Mouse (Mus musculus) heart, adult 2 months (tissue): ENCODE results near the gene Polr3gl. TPM values are rescaled to one million over a fixed set of nuclear protein-coding genes. Genes with fewer than 3 reads are reported as not detected.
A peak's percentile ranks its signal among the peaks of the same experiment; 100 is the strongest.

ENCODE experiments used
- DNase-seq, 2 experiments: peaks; one replicate each; pipeline ENCODE4 v3.0.0; 2021
- H3K27ac ChIP-seq: fragments of 200-600 bp; 2 replicates; pipeline ENCODE4 v1.8.1; 2022
- H3K27me3 ChIP-seq: fragments of 200-500 bp; 2 replicates; pipeline ENCODE4 v1.6.1; 2012; ENCODE audit warnings: mild to moderate bottlenecking, low read length, inconsistent platforms, mixed read lengths; ENCODE audit not compliant: control insufficient read depth, insufficient read depth
- H3K36me3 ChIP-seq: fragments of 200-500 bp; 2 replicates; pipeline ENCODE4 v1.6.1; 2012; ENCODE audit warnings: low read length, inconsistent platforms; ENCODE audit not compliant: control insufficient read depth, insufficient read depth
- H3K4me1 ChIP-seq: fragments of 200-500 bp; 2 replicates; pipeline ENCODE4 v1.6.1; 2011; ENCODE audit warnings: low read length; ENCODE audit not compliant: control insufficient read depth, insufficient read depth
- H3K4me3 ChIP-seq: fragments of 200-600 bp; 2 replicates; pipeline ENCODE4 v1.8.1; 2022
- H3K79me2 ChIP-seq: fragments of 200-500 bp; replicated peaks from 2 replicates; pipeline ENCODE4 v1.6.1; 2012; ENCODE audit warnings: mild to moderate bottlenecking, inconsistent platforms, low read length, moderate library complexity, mixed read lengths; ENCODE audit not compliant: control insufficient read depth, insufficient read depth
- H3K9ac ChIP-seq: fragments of 200-500 bp; 2 replicates; pipeline ENCODE4 v1.6.1; 2012; ENCODE audit warnings: low read depth, mild to moderate bottlenecking, control low read depth, inconsistent platforms, low read length, mixed read lengths
- CTCF ChIP-seq: fragments of 200-600 bp; IDR thresholded peaks from 2 replicates; pipeline ENCODE4 v1.8.1; 2022; ENCODE audit warnings: antibody characterized with exemption, mild to moderate bottlenecking, moderate library complexity
- EP300 ChIP-seq: fragments of 200-500 bp; IDR thresholded peaks from 2 replicates; pipeline ENCODE4 v1.6.1; 2011; ENCODE audit warnings: low read depth, low read length, control low read depth; ENCODE audit not compliant: insufficient read depth
- POLR2A ChIP-seq: fragments of 200-500 bp; IDR thresholded peaks from 2 replicates; pipeline ENCODE4 v1.6.1; 2011; ENCODE audit warnings: mild to moderate bottlenecking, low read depth, low read length, control low read depth; ENCODE audit not compliant: insufficient read depth
- WGBS: fragments of 180-500 bp; shearing (Covaris S2); methylation state at CpG from one replicate; pipeline ENCODE4 v1.1.7; 2018; 5-methylcytosine and 5-hydroxymethylcytosine counted together
- intact Hi-C: fragments of 180-260 bp; cut with DNase I; formaldehyde crosslinking; loops from one replicate; pipeline ENCODE4 v1.15.1; 2025
- long read RNA-seq: library from polyadenylated mRNA; stranded (forward); transcript quantifications from one replicate; pipeline ENCODE4 v2.0.0, GENCODE M21; 2021
- polyA plus RNA-seq: library from polyadenylated mRNA; depleted of rRNA; stranded (reverse); fragments of >200 nt; gene quantifications from 2 replicates; pipeline ENCODE4 v1.2.3, GENCODE M21; 2012; rRNA removed
- total RNA-seq, 2 experiments: library from RNA; stranded (reverse); gene quantifications; 2 replicates each; pipeline ENCODE4 v1.2.3; 2021

The Polr3gl gene
- total RNA-seq (10 to 100 TPM; 24.3 to 35.0 TPM), polyA plus RNA-seq (20.1 and 21.9 TPM in 2 replicates)
- long read RNA-seq, transcript Polr3gl-201 (8 exons, 1,427 nt) = major isoform, 21 of 26 reads
- long read RNA-seq, partial matches to known transcripts = 1 of 26 reads
- long read RNA-seq, other reads (novel, unspliced or antisense) = 2 of 26 reads

DNA sequence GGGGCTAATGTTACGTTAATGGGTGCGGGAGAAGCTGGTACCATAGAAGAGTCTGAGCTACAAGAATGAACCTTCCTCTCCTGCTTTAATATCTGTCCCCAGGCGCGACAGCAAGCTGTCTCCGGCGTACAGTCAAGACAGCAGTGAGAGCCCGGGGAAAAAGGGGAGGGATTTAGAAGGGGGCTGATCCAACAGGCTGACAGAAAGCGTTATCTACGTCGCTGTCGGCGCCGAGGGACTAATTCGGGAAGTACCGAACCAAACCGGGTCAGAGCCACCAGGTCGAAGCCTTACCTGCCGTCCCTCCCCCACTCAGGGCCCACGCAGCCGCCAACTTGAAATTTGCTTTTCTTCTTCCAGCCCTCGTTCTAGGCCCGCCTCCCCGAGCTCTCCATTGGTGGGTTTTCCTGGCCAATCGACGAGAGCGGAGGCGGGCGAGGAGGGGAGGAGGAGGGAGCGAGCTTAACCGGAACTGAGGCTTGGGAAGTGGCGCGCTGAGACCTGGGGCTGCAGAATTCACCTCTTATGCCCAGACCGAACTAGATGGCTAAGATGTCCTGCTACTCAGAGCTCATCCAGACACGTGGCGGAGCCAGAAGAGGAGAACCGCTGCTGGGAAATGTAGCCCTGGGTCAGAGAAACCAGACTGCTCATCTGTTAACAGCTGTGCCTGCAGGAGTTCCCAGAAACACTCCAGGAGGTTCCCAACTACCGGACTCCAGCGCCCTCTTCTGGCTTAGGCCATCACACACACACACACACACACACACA lies at the start of gene Polr3gl:
TSS of gene Polr3gl (minus strand) at position 392 of the 771 bp plus-strand sequence.
- intact Hi-C loops = loop anchor here (2.0 to 5.0 kb wide), 2 partner anchors 37 to 92 kb away; no protein-coding TSS in a partner anchor
- WGBS = 1% methylated on average over 38 of the region's 38 CpGs
- TF ChIP-seq EP300 (peak; percentile 62; the same call in 1 of the 2 replicates), POLR2A (peak; percentile 84), CTCF (0 out of 2 replicates have a peak, but pooled peaks have one; percentile 4)

GRCm38 (mm10) chr3:96639219-96639618 lies 45.2 kb upstream of the Polr3gl start:
- Histone ChIP-seq H3K4me3 (no peak overlapping the region), H3K9ac (no peak overlapping the region), H3K27me3 (no peaks in the 10 kb centered on the region), H3K36me3 (no peaks in the 10 kb centered on the region), H3K79me2 (peaks cover 1% of the 10 kb centered on the region), H3K4me1 (peaks cover 6% of the 10 kb centered on the region), H3K27ac (no peak overlapping the region)
- DNase-seq = peak; percentile 61 to 77
- TF ChIP-seq EP300 (peak; percentile 60; the same call in 1 of the 2 replicates), POLR2A (no peak), CTCF (peak; percentile 95)
- intact Hi-C loops = loop anchor here (1.0 kb wide), 2 partner anchors 59 to 92 kb away; no protein-coding TSS in a partner anchor
- 85% methylated on average over 1 of the region's 1 CpGs for WGBS

More for the DNA sequence above, at the start of gene Polr3gl:
- peaks cover 8% of the 10 kb centered on the region for H3K4me1 ChIP-seq
- peak within 1 kb of the TSS; percentile 69 for H3K4me3 ChIP-seq
- DNase-seq = peak; percentile 95 to 96
- peak within 1 kb of the TSS; percentile 91 for H3K27ac ChIP-seq
- H3K27me3 ChIP-seq = no peaks in the 10 kb centered on the region
- peak within 1 kb of the TSS; percentile 77 for H3K9ac ChIP-seq
- no peaks in the 10 kb centered on the region for H3K36me3 ChIP-seq
- H3K79me2 ChIP-seq = no peaks in the 10 kb centered on the region; the same call in 1 of the 2 replicates

- 61% methylated on average over 11 of the region's 11 CpGs for WGBS
- no peak overlapping the region for H3K27ac ChIP-seq
- DNase-seq = no peak
- peak overlapping the region; percentile 95 for H3K4me3 ChIP-seq
- H3K36me3 ChIP-seq = peaks cover 4% of the 10 kb centered on the region; the same call in 1 of the 2 replicates
- peaks cover 1% of the 10 kb centered on the region for H3K79me2 ChIP-seq
- H3K27me3 ChIP-seq = no peaks in the 10 kb centered on the region
- H3K9ac ChIP-seq = no peak overlapping the region
- no peak for TF ChIP-seq CTCF
- TF ChIP-seq EP300 = no peak
- no peak for TF ChIP-seq POLR2A
- peaks cover 6% of the 10 kb centered on the region for H3K4me1 ChIP-seq
- intact Hi-C loops = no loop called here
Measured at GRCm38 (mm10) chr3:96636448-96636847, 42.5 kb upstream of the Polr3gl start.

DNA sequence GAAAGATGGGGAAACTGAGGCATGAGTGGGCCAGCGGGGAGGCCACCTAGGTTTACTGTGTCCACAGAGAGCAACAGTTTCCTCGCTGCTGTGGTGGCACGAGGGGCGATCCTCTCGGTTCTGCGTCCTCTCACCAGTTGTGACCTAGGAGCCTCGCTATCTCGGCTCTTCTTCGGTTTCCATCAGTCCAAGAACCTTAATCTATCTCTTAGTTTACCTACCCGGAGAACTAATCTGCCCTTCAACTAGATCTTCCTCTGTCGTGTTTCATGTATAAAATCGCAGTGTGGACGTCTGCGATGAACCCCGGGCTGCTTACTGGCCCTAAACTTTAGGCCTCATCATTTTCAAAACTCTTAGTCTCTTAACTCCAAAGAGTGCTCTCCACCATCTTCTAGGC lies 41.9 kb upstream of the Polr3gl start:
- H3K36me3 ChIP-seq = peaks cover 8% of the 10 kb centered on the region; the same call in 1 of the 2 replicates
- H3K4me1 ChIP-seq = peaks cover 6% of the 10 kb centered on the region
- TF ChIP-seq CTCF = no peak
- no peak for TF ChIP-seq EP300
- TF ChIP-seq POLR2A = no peak
- peak overlapping the region; percentile 94 for H3K9ac ChIP-seq
- H3K79me2 ChIP-seq = peaks cover 1% of the 10 kb centered on the region; the same call in 1 of the 2 replicates
- DNase-seq = no peak
- 3% methylated on average over 15 of the region's 15 CpGs for WGBS
- intact Hi-C loops = no loop called here
- H3K27ac ChIP-seq = peak overlapping the region; percentile 94
- H3K27me3 ChIP-seq = no peaks in the 10 kb centered on the region
- H3K4me3 ChIP-seq = peak overlapping the region; percentile 95

DNA sequence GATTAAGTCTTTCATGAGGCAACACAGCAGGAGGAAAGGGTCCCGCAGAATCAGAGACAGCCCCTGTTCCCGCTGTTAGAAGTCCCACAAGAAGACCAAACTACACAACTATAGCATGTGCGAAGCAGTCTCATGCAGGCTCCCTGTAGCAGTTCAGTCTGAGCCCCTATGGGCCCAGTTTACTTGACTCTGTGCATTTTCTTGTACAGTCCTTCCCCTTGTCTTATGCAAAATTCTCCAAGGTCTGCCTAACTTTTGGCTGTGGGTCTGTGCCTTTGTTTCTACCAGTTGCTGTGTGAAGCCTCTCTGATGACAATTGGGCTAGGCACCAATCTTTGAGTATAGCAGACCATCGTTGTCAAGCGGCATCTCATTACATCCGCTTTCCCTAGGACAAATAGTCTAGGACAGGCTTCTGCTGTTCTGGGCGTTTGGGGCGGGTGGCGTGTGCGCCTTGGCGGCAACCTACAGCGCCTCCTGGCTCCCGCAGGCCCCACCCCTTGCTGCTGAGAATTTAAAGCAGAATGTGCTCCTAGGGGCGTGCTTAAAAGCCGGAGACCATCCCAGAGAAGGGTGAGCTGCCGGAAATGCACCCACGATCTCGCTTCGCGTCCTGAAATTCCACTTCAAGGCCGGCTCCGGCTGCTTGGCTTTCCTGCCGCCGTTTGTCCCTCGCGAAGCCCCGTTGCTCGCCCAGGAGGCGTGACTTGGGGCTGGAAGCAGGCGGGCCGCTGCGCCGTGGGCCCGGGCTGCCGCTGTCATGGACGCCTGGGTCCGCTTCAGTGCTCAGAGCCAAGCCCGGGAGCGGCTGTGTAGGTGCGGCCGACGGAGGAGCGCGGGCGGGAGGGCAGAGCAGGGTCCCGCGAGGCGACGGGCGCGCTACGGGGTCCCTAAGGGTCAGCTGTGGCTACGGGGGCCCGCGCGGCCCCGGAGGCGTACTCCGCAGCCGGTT lies 41.2 kb upstream of the Polr3gl start, which contains the start of the genes Pex11b and Gm42957:
TSS of gene Pex11b (plus strand) at position 449 of the 952 bp plus-strand sequence.
TSS of gene Gm42957 (plus strand) at position 547 of the 952 bp plus-strand sequence.
- H3K36me3 ChIP-seq = peaks cover 12% of the 10 kb centered on the region; the same call in 1 of the 2 replicates
- H3K79me2 ChIP-seq = peaks cover 1% of the 10 kb centered on the region; the same call in 1 of the 2 replicates
- H3K27me3 ChIP-seq = no peaks in the 10 kb centered on the region
- 1% methylated on average over 60 of the region's 60 CpGs for WGBS
- DNase-seq = peak; percentile 93 to 96
- H3K27ac ChIP-seq = peak within 1 kb of the TSS; percentile 94
- intact Hi-C loops = no loop called here
- TF ChIP-seq EP300 (0 out of 2 replicates have a peak, but pooled peaks have one; percentile 26), CTCF (peak; percentile 68), POLR2A (peak; percentile 75)
- peak within 1 kb of the TSS; percentile 95 for H3K4me3 ChIP-seq
- H3K4me1 ChIP-seq = peaks cover 7% of the 10 kb centered on the region
- H3K9ac ChIP-seq = peak within 1 kb of the TSS; percentile 94
